Mouse (Mus musculus): ENCODE measurements around the gene Gm16867. TPM values are rescaled to one million over a fixed set of nuclear protein-coding genes. Genes with fewer than 3 reads are reported as not detected.
A peak's percentile ranks its signal among the peaks of the same experiment; 100 is the strongest.
"Not testable (repeated sequence)": the region's sequence is repeated elsewhere in the genome, so short reads cannot be mapped to it uniquely, and the experiment has no call there.

Gene Gm16867
- polyA plus RNA-seq, 1 experiment from 2014 or later: not detected

DNA sequence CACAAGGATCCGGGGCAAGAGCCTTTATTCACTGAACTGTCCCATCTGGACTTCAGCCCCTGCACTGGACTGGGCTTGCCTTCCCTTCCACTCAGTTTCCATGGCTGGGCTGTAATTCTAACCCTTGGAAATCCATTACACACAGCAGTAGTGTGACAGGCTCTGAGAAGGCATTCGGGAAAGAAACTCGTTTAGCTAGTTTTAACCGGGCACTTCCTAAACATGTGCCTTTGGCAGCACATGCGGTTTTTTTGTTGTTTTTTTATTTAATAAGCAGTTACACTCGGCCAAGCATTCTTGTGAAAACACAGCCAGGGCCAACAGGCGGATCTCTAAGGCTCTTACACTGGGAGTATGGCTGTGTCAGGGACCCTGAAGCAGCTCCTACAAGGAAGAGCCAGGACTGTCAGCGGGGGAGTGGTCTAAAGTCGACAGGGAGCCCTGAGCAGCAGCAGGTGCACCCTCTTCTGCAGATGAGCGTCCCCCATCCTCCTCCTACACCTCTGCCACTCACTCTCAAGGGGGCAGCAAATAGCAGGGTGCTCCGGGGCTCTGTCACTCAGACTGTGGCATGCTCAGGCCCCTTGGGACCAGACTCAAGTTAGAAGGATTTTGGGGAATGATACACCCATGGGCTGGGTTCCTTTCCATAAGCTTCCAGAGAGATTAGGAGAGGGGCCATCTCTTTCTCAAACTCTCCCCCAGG, 29.1 kb downstream of the Gm16867 start:
- H3K4me3 ChIP-seq (ENCODE audit: low read depth, low read length); H3K4me1 ChIP-seq (replicated peaks; ENCODE audit: control insufficient read depth, insufficient read depth, low read length); H3K9ac ChIP-seq (ENCODE audit: low read depth, low read length); H3K36me3 ChIP-seq (ENCODE audit: control insufficient read depth, insufficient read depth, low read length); H3K4me2 ChIP-seq; H3K27me3 ChIP-seq (replicated peaks; ENCODE audit: control insufficient read depth, insufficient read depth, low read length); H3K9me3 ChIP-seq (ENCODE audit: control insufficient read depth, low read length); DNase-seq (ENCODE audit: low spot score); H3K27ac ChIP-seq (ENCODE audit: low read depth, low read length): not testable (repeated sequence)
- WGBS: no CpG with 5 or more reads among the region's 11 CpGs
- ATAC-seq (replicated peaks; ENCODE audit: low FRiP score): peak; percentile 23; the same call in 1 of the 2 replicates

DNA sequence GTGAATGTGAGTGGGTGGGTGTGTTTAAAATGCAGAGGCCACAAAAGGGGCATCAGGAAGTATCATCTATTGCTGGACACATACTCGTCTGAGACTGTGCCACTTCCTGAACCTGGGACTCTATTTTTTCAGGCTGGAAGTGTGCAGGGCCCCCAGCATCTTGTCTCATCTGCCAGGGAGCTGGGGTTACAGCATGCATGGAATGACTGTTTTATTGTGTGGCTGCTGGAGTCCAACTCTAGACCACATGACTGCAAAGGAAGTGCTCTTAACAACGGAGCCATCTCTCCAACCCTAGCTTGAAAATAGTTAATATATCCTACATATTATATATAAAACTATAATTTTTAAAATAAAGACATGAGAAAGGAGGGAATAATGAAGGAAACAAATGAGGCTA, 29.8 kb downstream of the Gm16867 start:
- H3K4me2 ChIP-seq; H3K4me1 ChIP-seq (replicated peaks; ENCODE audit: control insufficient read depth, insufficient read depth, low read length); ATAC-seq (replicated peaks; ENCODE audit: low FRiP score); H3K27ac ChIP-seq (ENCODE audit: low read depth, low read length); H3K9ac ChIP-seq (ENCODE audit: low read depth, low read length); H3K27me3 ChIP-seq (replicated peaks; ENCODE audit: control insufficient read depth, insufficient read depth, low read length); H3K4me3 ChIP-seq (ENCODE audit: low read depth, low read length); DNase-seq (ENCODE audit: low spot score); H3K36me3 ChIP-seq (ENCODE audit: control insufficient read depth, insufficient read depth, low read length); H3K9me3 ChIP-seq (ENCODE audit: control insufficient read depth, low read length): not testable (repeated sequence)
- no CpG with 5 or more reads among the region's 2 CpGs for WGBS

GRCm38 (mm10) chr14:69470122-69470708, 32.9 kb downstream of the Gm16867 start:
- not testable (repeated sequence) for H3K27me3 ChIP-seq (replicated peaks; ENCODE audit: control insufficient read depth, insufficient read depth, low read length); H3K4me2 ChIP-seq; H3K4me3 ChIP-seq (ENCODE audit: low read depth, low read length); H3K36me3 ChIP-seq (ENCODE audit: control insufficient read depth, insufficient read depth, low read length); H3K9me3 ChIP-seq (ENCODE audit: control insufficient read depth, low read length); H3K27ac ChIP-seq (ENCODE audit: low read depth, low read length); DNase-seq (ENCODE audit: low spot score); H3K9ac ChIP-seq (ENCODE audit: low read depth, low read length); H3K4me1 ChIP-seq (replicated peaks; ENCODE audit: control insufficient read depth, insufficient read depth, low read length); ATAC-seq (replicated peaks; ENCODE audit: low FRiP score)
- WGBS: no CpG with 5 or more reads among the region's 8 CpGs

- not testable (repeated sequence) for H3K4me3 ChIP-seq (ENCODE audit: low read depth, low read length); H3K36me3 ChIP-seq (ENCODE audit: control insufficient read depth, insufficient read depth, low read length); H3K4me2 ChIP-seq; H3K9ac ChIP-seq (ENCODE audit: low read depth, low read length); DNase-seq (ENCODE audit: low spot score); H3K27ac ChIP-seq (ENCODE audit: low read depth, low read length); H3K9me3 ChIP-seq (ENCODE audit: control insufficient read depth, low read length); H3K4me1 ChIP-seq (replicated peaks; ENCODE audit: control insufficient read depth, insufficient read depth, low read length); ATAC-seq (replicated peaks; ENCODE audit: low FRiP score); H3K27me3 ChIP-seq (replicated peaks; ENCODE audit: control insufficient read depth, insufficient read depth, low read length)
- no CpG with 5 or more reads among the region's 17 CpGs for WGBS
Measured at GRCm38 (mm10) chr14:69467612-69468366, 35.4 kb downstream of the Gm16867 start.

- H3K4me3 ChIP-seq (ENCODE audit: low read depth, low read length); H3K4me1 ChIP-seq (replicated peaks; ENCODE audit: control insufficient read depth, insufficient read depth, low read length); ATAC-seq (replicated peaks; ENCODE audit: low FRiP score); H3K4me2 ChIP-seq; H3K9me3 ChIP-seq (ENCODE audit: control insufficient read depth, low read length); DNase-seq (ENCODE audit: low spot score); H3K27ac ChIP-seq (ENCODE audit: low read depth, low read length); H3K27me3 ChIP-seq (replicated peaks; ENCODE audit: control insufficient read depth, insufficient read depth, low read length); H3K9ac ChIP-seq (ENCODE audit: low read depth, low read length); H3K36me3 ChIP-seq (ENCODE audit: control insufficient read depth, insufficient read depth, low read length): not testable (repeated sequence)
- no CpG with 5 or more reads among the region's 4 CpGs for WGBS
Measured at GRCm38 (mm10) chr14:69464465-69464864, 38.7 kb downstream of the Gm16867 start.

- not testable (repeated sequence) for H3K27me3 ChIP-seq (replicated peaks; ENCODE audit: control insufficient read depth, insufficient read depth, low read length); H3K4me3 ChIP-seq (ENCODE audit: low read depth, low read length); H3K27ac ChIP-seq (ENCODE audit: low read depth, low read length); H3K9me3 ChIP-seq (ENCODE audit: control insufficient read depth, low read length); H3K36me3 ChIP-seq (ENCODE audit: control insufficient read depth, insufficient read depth, low read length); H3K9ac ChIP-seq (ENCODE audit: low read depth, low read length); ATAC-seq (replicated peaks; ENCODE audit: low FRiP score); H3K4me1 ChIP-seq (replicated peaks; ENCODE audit: control insufficient read depth, insufficient read depth, low read length); DNase-seq (ENCODE audit: low spot score); H3K4me2 ChIP-seq
- WGBS: no CpG with 5 or more reads among the region's 5 CpGs
Measured at GRCm38 (mm10) chr14:69457691-69458090, 45.5 kb downstream of the Gm16867 start.

GRCm38 (mm10) chr14:69454640-69455039, 48.5 kb downstream of the Gm16867 start:
- H3K4me2 ChIP-seq; H3K4me3 ChIP-seq (ENCODE audit: low read depth, low read length); H3K9ac ChIP-seq (ENCODE audit: low read depth, low read length); ATAC-seq (replicated peaks; ENCODE audit: low FRiP score); H3K9me3 ChIP-seq (ENCODE audit: control insufficient read depth, low read length); DNase-seq (ENCODE audit: low spot score); H3K27ac ChIP-seq (ENCODE audit: low read depth, low read length); H3K4me1 ChIP-seq (replicated peaks; ENCODE audit: control insufficient read depth, insufficient read depth, low read length); H3K27me3 ChIP-seq (replicated peaks; ENCODE audit: control insufficient read depth, insufficient read depth, low read length); H3K36me3 ChIP-seq (ENCODE audit: control insufficient read depth, insufficient read depth, low read length): not testable (repeated sequence)
- no CpG with 5 or more reads among the region's 9 CpGs for WGBS

DNA sequence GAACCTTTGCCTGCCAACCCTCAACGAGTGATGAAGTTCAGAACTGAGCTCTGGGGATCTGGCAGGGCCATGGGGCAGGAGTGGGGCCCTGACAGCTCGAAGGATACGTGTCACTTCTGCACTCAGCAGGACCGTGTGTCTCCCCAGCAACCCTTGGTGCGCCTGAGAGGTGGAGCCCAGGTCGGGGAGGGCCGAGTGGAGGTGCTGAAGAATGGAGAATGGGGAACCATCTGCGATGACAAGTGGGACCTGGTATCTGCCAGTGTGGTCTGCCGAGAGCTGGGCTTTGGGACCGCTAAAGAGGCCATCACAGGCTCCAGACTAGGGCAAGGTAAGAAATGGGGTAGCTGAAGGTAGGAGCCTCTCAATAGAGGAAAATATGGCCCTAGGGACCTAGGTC, 54.3 kb downstream of the Gm16867 start:
- not testable (repeated sequence) for ATAC-seq (replicated peaks; ENCODE audit: low FRiP score); H3K4me3 ChIP-seq (ENCODE audit: low read depth, low read length); H3K36me3 ChIP-seq (ENCODE audit: control insufficient read depth, insufficient read depth, low read length); H3K27ac ChIP-seq (ENCODE audit: low read depth, low read length); H3K9me3 ChIP-seq (ENCODE audit: control insufficient read depth, low read length); H3K4me1 ChIP-seq (replicated peaks; ENCODE audit: control insufficient read depth, insufficient read depth, low read length); H3K9ac ChIP-seq (ENCODE audit: low read depth, low read length); H3K4me2 ChIP-seq; H3K27me3 ChIP-seq (replicated peaks; ENCODE audit: control insufficient read depth, insufficient read depth, low read length); DNase-seq (ENCODE audit: low spot score)
- no CpG with 5 or more reads among the region's 10 CpGs for WGBS

All from liver, embryonic 11.5 days (tissue).